Mouse (Mus musculus): ENCODE data around the gene Podxl2.

DNA sequence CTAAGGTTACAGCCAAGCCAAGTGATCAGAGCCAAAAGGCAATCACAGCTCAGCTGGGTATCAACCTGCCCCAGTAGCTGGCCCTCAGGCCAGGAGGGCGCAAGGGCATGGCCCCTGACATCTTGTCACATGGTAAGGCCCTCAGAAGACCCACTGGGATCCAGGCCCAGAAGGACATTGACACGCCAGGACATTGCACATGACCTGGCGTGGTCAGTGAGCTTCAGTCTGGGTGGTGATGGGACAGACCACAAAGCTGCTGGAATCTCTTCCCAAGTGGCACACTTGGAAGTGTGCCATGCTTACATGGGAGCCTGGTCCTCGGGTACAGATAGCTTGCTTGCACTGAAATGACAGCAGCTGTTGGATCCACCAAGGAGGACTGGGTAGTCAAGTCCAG is 38.2 kb upstream of the Podxl2 start:
- no peak for TF ChIP-seq CTCF (IDR thresholded peaks at IDR 0.05; ENCODE audit: insufficient read depth, low read depth, low read length)
- no peak for TF ChIP-seq POLR2A (IDR thresholded peaks at IDR 0.05; ENCODE audit: insufficient read depth, low read depth, low read length)

Data from olfactory bulb, adult 2 months (tissue).